Mouse (Mus musculus) midbrain, embryonic 13.5 days (tissue): ENCODE data around the gene Prcd. TPM values are rescaled to one million over a fixed set of nuclear protein-coding genes. Genes with fewer than 3 reads are reported as not detected.
"Not testable (repeated sequence)": the region's sequence is repeated elsewhere in the genome, so short reads cannot be mapped to it uniquely, and the experiment has no call there.

Source experiments
- ATAC-seq: fragments of 200-750 bp; cut with Nextera tagmentation; 2 replicates; pipeline ENCODE4 v1.8.0; 2017; ENCODE audit warnings: mild to moderate bottlenecking, moderate TSS enrichment, moderate library complexity
- H3K27ac ChIP-seq: fragments of 300-500 bp; sonication (generic); 2 replicates; pipeline ENCODE4 v1.5.1; 2015; ENCODE audit warnings: inconsistent platforms, mild to moderate bottlenecking, moderate library complexity
- H3K27me3 ChIP-seq: fragments of 300-500 bp; sonication (generic); 2 replicates; pipeline ENCODE4 v1.6.1; 2015; ENCODE audit warnings: mild to moderate bottlenecking, inconsistent platforms
- H3K36me3 ChIP-seq: fragments of 300-500 bp; sonication (generic); 2 replicates; pipeline ENCODE4 v1.6.1; 2015; ENCODE audit warnings: mild to moderate bottlenecking, inconsistent platforms
- H3K4me1 ChIP-seq: fragments of 300-500 bp; sonication (generic); replicated peaks from 2 replicates; pipeline ENCODE4 v1.6.1; 2015; ENCODE audit warnings: inconsistent platforms
- H3K4me2 ChIP-seq: fragments of 300-500 bp; sonication (generic); replicated peaks from 2 replicates; pipeline ENCODE4 v1.6.1; 2015; ENCODE audit warnings: moderate library complexity, mild to moderate bottlenecking, inconsistent platforms
- H3K4me3 ChIP-seq: fragments of 300-500 bp; sonication (generic); replicated peaks from 2 replicates; pipeline ENCODE4 v1.5.1; 2015; ENCODE audit warnings: mild to moderate bottlenecking, inconsistent platforms
- H3K9ac ChIP-seq: fragments of 300-500 bp; sonication (generic); replicated peaks from 2 replicates; pipeline ENCODE4 v1.6.1; 2015; ENCODE audit warnings: mild to moderate bottlenecking, inconsistent platforms
- H3K9me3 ChIP-seq: fragments of 300-500 bp; sonication (generic); 2 replicates; pipeline ENCODE4 v1.6.1; 2016; ENCODE audit warnings: mild to moderate bottlenecking, inconsistent platforms
- WGBS: fragments of 180-500 bp; shearing (Covaris S2); methylation state at CpG from one replicate; pipeline ENCODE4 v1.1.7; 2015; 5-methylcytosine and 5-hydroxymethylcytosine counted together
- polyA plus RNA-seq: library from polyadenylated mRNA; unstranded; fragments of >200 nt; fragmentation: Nextera tagmentation; extraction: Ambion mirVana; gene quantifications from 2 replicates; pipeline ENCODE4 v1.2.1, GENCODE M21; 2015

Gene Prcd
- polyA plus RNA-seq, 1 experiment from 2014 or later = 1.2 TPM

GRCm38 (mm10) chr11:116654255-116654821 lies 1.0 kb downstream of the Prcd start, which contains the start of gene Cygb:
TSS of gene Cygb (minus strand) at chr11:116654313.
- Histone ChIP-seq H3K4me2 (peak within 1 kb of the TSS; percentile 91), H3K9ac (peak within 1 kb of the TSS; percentile 76), H3K4me1 (peaks cover 47% of the 10 kb centered on the region), H3K4me3 (peak within 1 kb of the TSS; percentile 55), H3K27me3 (peaks cover 55% of the 10 kb centered on the region), H3K36me3 (no peaks in the 10 kb centered on the region), H3K27ac (no peak within 1 kb of the TSS; the same call in 1 of the 2 replicates), H3K9me3 (no peaks in the 10 kb centered on the region)
- WGBS = 8% methylated on average over 28 of the region's 28 CpGs
- ATAC-seq = peak; percentile 29

- Histone ChIP-seq H3K36me3 (no peaks in the 10 kb centered on the region), H3K4me2 (peak overlapping the region; percentile 53), H3K4me3 (no peak overlapping the region), H3K4me1 (peaks cover 64% of the 10 kb centered on the region), H3K9ac (no peak overlapping the region), H3K9me3 (no peaks in the 10 kb centered on the region), H3K27ac (peak overlapping the region; percentile 1; the same call in 1 of the 2 replicates), H3K27me3 (peaks cover 42% of the 10 kb centered on the region)
- no peak for ATAC-seq
- WGBS = 68% methylated on average over 16 of the region's 16 CpGs
Observed at GRCm38 (mm10) chr11:116656348-116657191, 3.2 kb downstream of the Prcd start.

DNA sequence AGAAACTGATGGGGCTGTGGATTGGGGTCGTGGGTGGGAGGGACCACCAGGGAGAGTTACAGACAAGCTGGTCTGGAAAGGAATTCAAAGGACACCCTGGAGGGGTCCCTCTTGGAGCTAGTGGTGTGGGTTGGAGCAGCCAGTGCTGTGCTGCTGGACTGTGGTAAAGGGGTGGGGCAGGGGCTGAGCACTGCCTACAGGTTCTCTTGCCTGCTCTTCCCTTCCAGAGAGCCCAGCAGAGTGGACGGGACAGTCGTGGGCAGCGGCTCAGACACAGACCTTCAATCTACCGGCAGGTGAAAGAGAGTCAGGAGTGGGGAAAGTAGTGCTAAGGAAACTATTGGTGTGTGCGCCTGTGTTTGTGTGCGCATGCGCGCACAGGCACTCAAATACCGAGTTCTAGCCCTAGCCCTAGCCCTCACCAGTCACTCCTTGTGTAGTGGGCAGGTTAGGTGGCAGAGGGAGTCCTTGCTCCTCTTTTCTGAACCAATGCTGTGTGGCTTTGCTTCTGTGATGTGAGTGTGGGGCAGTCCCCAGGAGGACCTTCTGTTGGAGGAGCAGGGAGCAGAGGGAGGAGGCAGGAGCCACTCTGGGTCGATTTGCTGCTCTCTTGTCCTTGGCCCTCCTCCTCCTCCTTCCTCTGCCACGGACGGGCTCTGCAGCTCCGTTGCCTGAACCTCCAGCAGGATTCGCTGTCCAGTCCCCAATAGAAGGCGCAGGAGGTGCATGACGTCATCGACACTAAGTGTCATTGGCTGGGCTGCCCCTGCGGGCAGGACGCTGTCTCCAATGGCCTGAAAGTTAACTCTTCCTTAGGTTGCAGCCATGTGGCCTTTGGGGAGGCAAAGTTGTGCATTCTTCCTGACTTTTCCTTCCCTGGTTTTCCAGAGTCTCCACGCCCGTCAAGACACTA lies 4.2 kb downstream of the Prcd start:
- WGBS = 11% methylated on average over 22 of the region's 22 CpGs
- no peaks in the 10 kb centered on the region for H3K9me3 ChIP-seq
- peak; percentile 79 for ATAC-seq
- H3K27me3 ChIP-seq = peaks cover 32% of the 10 kb centered on the region
- peak overlapping the region; percentile 61 for H3K9ac ChIP-seq
- peaks cover 71% of the 10 kb centered on the region for H3K4me1 ChIP-seq
- no peaks in the 10 kb centered on the region for H3K36me3 ChIP-seq
- H3K4me3 ChIP-seq = peak overlapping the region; percentile 28
- peak overlapping the region; percentile 84 for H3K27ac ChIP-seq
- peak overlapping the region; percentile 53 for H3K4me2 ChIP-seq

DNA sequence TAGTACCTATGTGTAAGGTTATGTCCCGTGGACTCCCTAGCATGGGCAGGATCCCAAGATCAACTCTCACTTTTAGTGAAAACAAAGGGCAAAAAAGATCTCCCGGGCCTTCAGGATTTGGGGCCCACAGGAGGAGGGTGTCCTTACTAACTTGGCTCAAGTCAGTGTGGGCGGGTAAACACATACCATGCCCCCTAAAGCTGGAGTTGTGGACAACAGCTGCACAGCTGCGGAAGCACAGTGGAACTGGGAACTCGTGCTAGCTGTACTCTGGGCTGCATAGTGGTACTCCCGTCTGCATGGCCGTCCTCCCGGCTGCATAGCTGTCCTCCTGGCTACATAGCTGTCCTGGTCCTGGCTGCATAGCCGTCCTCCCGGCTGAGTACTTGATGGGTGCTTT lies 4.9 kb downstream of the Prcd start:
- Histone ChIP-seq H3K27me3 (peaks cover 25% of the 10 kb centered on the region), H3K4me1 (peaks cover 71% of the 10 kb centered on the region), H3K9me3 (no peaks in the 10 kb centered on the region), H3K4me2 (peak overlapping the region; percentile 53; the same call in 1 of the 2 replicates), H3K27ac (peak overlapping the region; percentile 84; the same call in 1 of the 2 replicates), H3K36me3 (no peaks in the 10 kb centered on the region), H3K4me3 (no peak overlapping the region), H3K9ac (no peak overlapping the region)
- WGBS = 56% methylated on average over 10 of the region's 10 CpGs
- no peak for ATAC-seq

GRCm38 (mm10) chr11:116659027-116659621 lies 5.8 kb downstream of the Prcd start:
- WGBS = 80% methylated on average over 15 of the region's 15 CpGs
- Histone ChIP-seq H3K4me2 (no peak overlapping the region), H3K4me3 (no peak overlapping the region), H3K27ac (no peak overlapping the region), H3K4me1 (peaks cover 71% of the 10 kb centered on the region), H3K36me3 (no peaks in the 10 kb centered on the region), H3K27me3 (peaks cover 19% of the 10 kb centered on the region), H3K9ac (no peak overlapping the region), H3K9me3 (no peaks in the 10 kb centered on the region)
- no peak for ATAC-seq

GRCm38 (mm10) chr11:116660181-116660580 lies 6.8 kb downstream of the Prcd start:
- H3K36me3 ChIP-seq = no peaks in the 10 kb centered on the region
- H3K4me1 ChIP-seq = peaks cover 73% of the 10 kb centered on the region
- H3K27ac ChIP-seq = peak overlapping the region; percentile 88
- no peaks in the 10 kb centered on the region for H3K9me3 ChIP-seq
- 68% methylated on average over 9 of the region's 9 CpGs for WGBS
- no peak overlapping the region for H3K4me3 ChIP-seq
- H3K9ac ChIP-seq = 0 out of 2 replicates have a peak overlapping the region, but pooled peaks have one; percentile 28
- H3K27me3 ChIP-seq = peaks cover 9% of the 10 kb centered on the region; the same call in 1 of the 2 replicates
- ATAC-seq = no peak
- H3K4me2 ChIP-seq = no peak overlapping the region

GRCm38 (mm10) chr11:116661291-116661947 lies 8.1 kb downstream of the Prcd start:
- 14% methylated on average over 13 of the region's 13 CpGs for WGBS
- H3K4me2 ChIP-seq = peak overlapping the region; percentile 33
- H3K27me3 ChIP-seq = peaks cover 3% of the 10 kb centered on the region; the same call in 1 of the 2 replicates
- peak; percentile 51 for ATAC-seq
- peak overlapping the region; percentile 49 for H3K9ac ChIP-seq
- H3K9me3 ChIP-seq = no peaks in the 10 kb centered on the region
- H3K36me3 ChIP-seq = no peaks in the 10 kb centered on the region
- peaks cover 70% of the 10 kb centered on the region for H3K4me1 ChIP-seq
- H3K4me3 ChIP-seq = no peak overlapping the region
- H3K27ac ChIP-seq = peak overlapping the region; percentile 88

GRCm38 (mm10) chr11:116661948-116662377 lies 8.6 kb downstream of the Prcd start:
- ATAC-seq = no peak; the same call in 1 of the 2 replicates
- Histone ChIP-seq H3K27me3 (no peaks in the 10 kb centered on the region), H3K4me2 (peak overlapping the region; percentile 33; the same call in 1 of the 2 replicates), H3K4me1 (peaks cover 66% of the 10 kb centered on the region), H3K4me3 (no peak overlapping the region), H3K36me3 (no peaks in the 10 kb centered on the region), H3K9me3 (no peaks in the 10 kb centered on the region), H3K27ac (peak overlapping the region; percentile 88), H3K9ac (peak overlapping the region; percentile 49)
- 48% methylated on average over 8 of the region's 8 CpGs for whole genome bisulfite sequencing

DNA sequence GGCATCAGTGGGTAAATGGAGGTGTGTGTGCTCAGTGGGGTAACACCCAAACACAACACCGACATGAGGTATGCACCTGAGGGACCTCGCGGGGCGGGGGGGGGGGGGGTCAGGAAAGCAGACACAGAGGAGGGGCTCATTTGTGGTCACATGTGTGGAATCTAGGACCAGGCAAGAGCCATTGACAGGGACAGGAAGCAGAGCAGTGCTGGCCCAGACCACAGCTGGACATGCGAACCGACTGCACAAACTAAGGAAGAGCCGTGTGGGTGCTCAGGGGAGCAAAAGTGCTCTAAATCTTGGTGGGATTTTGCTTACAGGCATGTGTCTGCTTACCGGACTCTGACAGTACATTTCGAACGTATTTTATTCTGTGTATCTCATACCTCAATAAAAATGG lies 12.0 kb downstream of the Prcd start:
- H3K9ac ChIP-seq = no peak overlapping the region
- H3K27ac ChIP-seq = no peak overlapping the region
- WGBS = 89% methylated on average over 10 of the region's 10 CpGs
- ATAC-seq = no peak
- H3K4me2 ChIP-seq = no peak overlapping the region
- H3K36me3 ChIP-seq = no peaks in the 10 kb centered on the region
- no peak overlapping the region for H3K4me3 ChIP-seq
- H3K27me3 ChIP-seq = no peaks in the 10 kb centered on the region
- H3K9me3 ChIP-seq = no peaks in the 10 kb centered on the region
- H3K4me1 ChIP-seq = peaks cover 60% of the 10 kb centered on the region

GRCm38 (mm10) chr11:116666566-116666965 lies 13.2 kb downstream of the Prcd start:
- no peak overlapping the region for H3K4me2 ChIP-seq
- no peak overlapping the region for H3K9ac ChIP-seq
- no peaks in the 10 kb centered on the region for H3K36me3 ChIP-seq
- WGBS = 83% methylated on average over 9 of the region's 9 CpGs
- H3K4me3 ChIP-seq = no peak overlapping the region
- peaks cover 57% of the 10 kb centered on the region for H3K4me1 ChIP-seq
- ATAC-seq = no peak
- H3K9me3 ChIP-seq = no peaks in the 10 kb centered on the region
- H3K27ac ChIP-seq = no peak overlapping the region
- H3K27me3 ChIP-seq = no peaks in the 10 kb centered on the region

GRCm38 (mm10) chr11:116667012-116667411 lies 13.7 kb downstream of the Prcd start:
- not testable (repeated sequence) for H3K9me3 ChIP-seq, H3K27ac ChIP-seq, H3K4me3 ChIP-seq, H3K9ac ChIP-seq, H3K27me3 ChIP-seq, H3K36me3 ChIP-seq, H3K4me2 ChIP-seq, ATAC-seq
- H3K4me1 ChIP-seq = peaks cover 53% of the 10 kb centered on the region
- WGBS = 93% methylated on average over 5 of the region's 5 CpGs
